Mouse (Mus musculus): Measurements from ENCODE around the gene Ttn. TPM values are rescaled to one million over a fixed set of nuclear protein-coding genes. Genes with fewer than 3 reads are reported as not detected.

Ttn gene
- total and polyA plus RNA-seq, 2 experiments from 2014 or later: 0.41 to 0.99 TPM

- ATAC-seq (ENCODE audit: low FRiP score): no peak
- H3K9ac ChIP-seq (replicated peaks; ENCODE audit: low read length, poor library complexity, severe bottlenecking): peak overlapping the region; percentile 85; the same call in 1 of the 2 replicates
- peak overlapping the region; percentile 71 for H3K4me2 ChIP-seq (ENCODE audit: low read depth, low read length, poor library complexity, severe bottlenecking)
- peaks cover 10% of the 10 kb centered on the region for H3K4me1 ChIP-seq (ENCODE audit: insufficient read depth, low read length)
- no peak for DNase-seq (ENCODE audit: low spot score)
- peak overlapping the region; percentile 90 for H3K4me3 ChIP-seq (ENCODE audit: low read depth, low read length)
- WGBS: 61% methylated on average over 13 of the region's 13 CpGs
- H3K9me3 ChIP-seq (ENCODE audit: low read length): no peaks in the 10 kb centered on the region
- H3K27ac ChIP-seq (ENCODE audit: low read depth, low read length): no peak overlapping the region
- no peaks in the 10 kb centered on the region for H3K36me3 ChIP-seq (ENCODE audit: insufficient read depth, low read length)
- no peak for TF ChIP-seq CTCF (IDR thresholded peaks at IDR 0.05)
- H3K27me3 ChIP-seq (ENCODE audit: insufficient read depth, low read length): no peaks in the 10 kb centered on the region
These were observed 305.7 kb downstream of the Ttn start for GRCm38 (mm10) chr2:76676401-76677226.

GRCm38 (mm10) chr2:76675949-76676348, 306.4 kb downstream of the Ttn start:
- H3K4me2 ChIP-seq (ENCODE audit: low read depth, low read length, poor library complexity, severe bottlenecking): peak overlapping the region; percentile 71
- peak overlapping the region; percentile 90 for H3K4me3 ChIP-seq (ENCODE audit: low read depth, low read length)
- H3K27ac ChIP-seq (ENCODE audit: low read depth, low read length): no peak overlapping the region
- no peaks in the 10 kb centered on the region for H3K9me3 ChIP-seq (ENCODE audit: low read length)
- H3K27me3 ChIP-seq (ENCODE audit: insufficient read depth, low read length): no peaks in the 10 kb centered on the region
- DNase-seq (ENCODE audit: low spot score) (no peak), ATAC-seq (ENCODE audit: low FRiP score) (no peak)
- H3K9ac ChIP-seq (replicated peaks; ENCODE audit: low read length, poor library complexity, severe bottlenecking): peak overlapping the region; percentile 85
- no peak for TF ChIP-seq CTCF (IDR thresholded peaks at IDR 0.05)
- H3K36me3 ChIP-seq (ENCODE audit: insufficient read depth, low read length): no peaks in the 10 kb centered on the region
- peaks cover 10% of the 10 kb centered on the region for H3K4me1 ChIP-seq (ENCODE audit: insufficient read depth, low read length)
- WGBS: 10% methylated on average over 4 of the region's 4 CpGs

- H3K9me3 ChIP-seq (ENCODE audit: low read length): no peaks in the 10 kb centered on the region
- no peaks in the 10 kb centered on the region for H3K36me3 ChIP-seq (ENCODE audit: insufficient read depth, low read length)
- H3K4me3 ChIP-seq (ENCODE audit: low read depth, low read length): peak overlapping the region; percentile 90
- H3K4me1 ChIP-seq (ENCODE audit: insufficient read depth, low read length): peaks cover 10% of the 10 kb centered on the region
- peak; percentile 16 for DNase-seq (ENCODE audit: low spot score)
- peak; percentile 42 for ATAC-seq (ENCODE audit: low FRiP score)
- H3K27ac ChIP-seq (ENCODE audit: low read depth, low read length): peak overlapping the region; percentile 83
- WGBS: under 1% methylated on average over 28 of the region's 44 CpGs
- H3K9ac ChIP-seq (replicated peaks; ENCODE audit: low read length, poor library complexity, severe bottlenecking): peak overlapping the region; percentile 85
- no peak for TF ChIP-seq CTCF (IDR thresholded peaks at IDR 0.05)
- no peaks in the 10 kb centered on the region for H3K27me3 ChIP-seq (ENCODE audit: insufficient read depth, low read length)
- H3K4me2 ChIP-seq (ENCODE audit: low read depth, low read length, poor library complexity, severe bottlenecking): peak overlapping the region; percentile 71
These were observed 306.9 kb downstream of the Ttn start for GRCm38 (mm10) chr2:76675451-76675850.

GRCm38 (mm10) chr2:76674725-76675427, 307.5 kb downstream of the Ttn start, which contains the start of gene Plekha3:
Gene Plekha3 (plus strand): TSS chr2:76675281.
- no peaks in the 10 kb centered on the region for H3K36me3 ChIP-seq (ENCODE audit: insufficient read depth, low read length)
- peak within 1 kb of the TSS; percentile 71 for H3K4me2 ChIP-seq (ENCODE audit: low read depth, low read length, poor library complexity, severe bottlenecking)
- ATAC-seq (ENCODE audit: low FRiP score) (peak; percentile 79), DNase-seq (ENCODE audit: low spot score) (peak; percentile 87)
- peak within 1 kb of the TSS; percentile 83 for H3K27ac ChIP-seq (ENCODE audit: low read depth, low read length)
- no peaks in the 10 kb centered on the region for H3K9me3 ChIP-seq (ENCODE audit: low read length)
- no peaks in the 10 kb centered on the region for H3K27me3 ChIP-seq (ENCODE audit: insufficient read depth, low read length)
- H3K4me1 ChIP-seq (ENCODE audit: insufficient read depth, low read length): peaks cover 10% of the 10 kb centered on the region
- H3K4me3 ChIP-seq (ENCODE audit: low read depth, low read length): peak within 1 kb of the TSS; percentile 90
- 4% methylated on average over 46 of the region's 52 CpGs for WGBS
- no peak for TF ChIP-seq CTCF (IDR thresholded peaks at IDR 0.05)
- peak within 1 kb of the TSS; percentile 85 for H3K9ac ChIP-seq (replicated peaks; ENCODE audit: low read length, poor library complexity, severe bottlenecking)

GRCm38 (mm10) chr2:76673472-76674081, 308.8 kb downstream of the Ttn start:
- peak overlapping the region; percentile 65; the same call in 1 of the 2 replicates for H3K27ac ChIP-seq (ENCODE audit: low read depth, low read length)
- peak; percentile 52 for DNase-seq (ENCODE audit: low spot score)
- no peak for ATAC-seq (ENCODE audit: low FRiP score)

More at GRCm38 (mm10) chr2:76673472-76674081, 308.8 kb downstream of the Ttn start:
- TF ChIP-seq CTCF (IDR thresholded peaks at IDR 0.05): peak; percentile 37; the same call in 1 of the 2 replicates
- H3K36me3 ChIP-seq (ENCODE audit: insufficient read depth, low read length): no peaks in the 10 kb centered on the region
- peak overlapping the region; percentile 36 for H3K4me3 ChIP-seq (ENCODE audit: low read depth, low read length)
- 40% methylated on average over 7 of the region's 7 CpGs for WGBS
- peak overlapping the region; percentile 60 for H3K4me2 ChIP-seq (ENCODE audit: low read depth, low read length, poor library complexity, severe bottlenecking)
- no peaks in the 10 kb centered on the region for H3K27me3 ChIP-seq (ENCODE audit: insufficient read depth, low read length)
- no peaks in the 10 kb centered on the region for H3K9me3 ChIP-seq (ENCODE audit: low read length)
- H3K4me1 ChIP-seq (ENCODE audit: insufficient read depth, low read length): peaks cover 10% of the 10 kb centered on the region
- H3K9ac ChIP-seq (replicated peaks; ENCODE audit: low read length, poor library complexity, severe bottlenecking): no peak overlapping the region
